Mouse (Mus musculus) gastrocnemius, postnatal 36 days (tissue): ENCODE measurements around the gene Kbtbd13. TPM values are rescaled to one million over a fixed set of nuclear protein-coding genes. Genes with fewer than 3 reads are reported as not detected.

Experiments used
- DNase-seq, 2 experiments: peaks; one replicate each; pipeline ENCODE4 v3.0.0; 2022
- intact Hi-C: fragments of 180-260 bp; cut with DNase I; formaldehyde crosslinking; loops from one replicate; pipeline ENCODE4 v1.15.1; 2025
- long read RNA-seq, 2 experiments: library from polyadenylated mRNA; stranded (forward); transcript quantifications; one replicate each; pipeline ENCODE4 v2.0.0; 2021
- total RNA-seq, 2 experiments: library from RNA; stranded (reverse); gene quantifications; 2 replicates each; pipeline ENCODE4 v1.2.3; 2021

Kbtbd13 gene
- total RNA-seq: 1 to 10 TPM; 6.7 to 8.9 TPM
- long read RNA-seq, experiment 1, transcript Kbtbd13-201 (1 exons, 2,969 nt): major isoform, 7 of 7 reads
- long read RNA-seq, experiment 1, partial matches to known transcripts: 0 of 7 reads
- long read RNA-seq, experiment 1, other reads (novel, unspliced or antisense): 0 of 7 reads
- long read RNA-seq, experiment 2, transcript Kbtbd13-201 (1 exons, 2,969 nt): major isoform, 17 of 17 reads
- long read RNA-seq, experiment 2, partial matches to known transcripts: 0 of 17 reads
- long read RNA-seq, experiment 2, other reads (novel, unspliced or antisense): 0 of 17 reads

DNA sequence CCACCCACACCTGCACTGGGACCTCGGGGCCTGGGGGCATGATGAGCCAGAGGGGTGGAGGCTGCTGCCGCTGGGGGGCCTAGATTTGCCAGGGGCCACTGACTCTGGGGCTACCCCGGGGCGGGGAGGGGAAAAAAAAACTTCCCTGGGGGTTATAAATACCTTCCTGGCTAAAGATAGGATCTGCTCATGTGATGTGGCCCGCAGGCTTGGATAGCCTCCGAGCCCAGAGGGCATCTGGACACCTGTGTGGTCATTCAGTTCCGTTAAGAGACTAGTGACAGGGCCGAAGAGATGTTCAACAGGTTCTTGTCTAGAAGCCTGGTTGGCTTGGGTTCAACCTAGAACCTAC lies at the start of gene Kbtbd13:
TSS of gene Kbtbd13 (minus strand) at position 40 of the 352 bp plus-strand sequence.
- intact Hi-C loops: no loop called here
- DNase-seq: peak in 1 of 2 experiments; percentile 39

DNA sequence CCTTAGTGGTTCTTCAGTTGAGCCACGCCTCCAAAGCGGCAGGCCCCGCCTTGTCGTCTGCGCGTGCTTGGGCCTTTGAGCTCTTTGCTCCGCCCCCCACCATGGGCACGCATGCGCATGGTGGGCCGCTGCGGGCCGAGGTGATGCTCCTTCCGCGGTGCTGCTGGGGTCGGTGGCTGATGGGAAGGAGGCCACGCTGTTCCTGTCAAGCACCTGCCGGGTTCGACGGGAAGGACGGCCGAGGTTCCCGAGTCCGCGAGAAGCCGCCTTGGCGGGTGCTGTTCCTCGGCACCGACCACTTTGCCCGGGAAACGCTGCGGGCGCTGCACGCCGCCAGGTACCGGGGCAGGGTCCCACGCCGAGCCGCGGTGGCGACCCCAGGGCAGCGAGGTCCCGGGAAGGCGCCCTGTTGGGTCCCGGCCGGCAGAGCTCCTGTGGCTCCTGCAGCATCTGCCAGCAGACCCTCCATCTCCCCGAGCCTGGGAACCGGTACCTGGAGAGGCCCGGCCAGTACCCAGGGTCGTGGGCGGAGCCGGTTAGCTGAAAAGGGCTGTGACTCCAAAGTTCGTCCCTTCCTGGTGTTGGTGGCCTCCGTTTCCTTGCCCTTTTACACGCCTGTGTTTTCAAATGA lies 44.3 kb upstream of the Kbtbd13 start, which contains the start of gene Mtfmt:
TSS of gene Mtfmt (plus strand) at position 112 of the 631 bp plus-strand sequence.
- intact Hi-C loops: loop anchor here (10.0 kb wide), 1 partner anchor 201 kb away; no protein-coding TSS in a partner anchor

DNA sequence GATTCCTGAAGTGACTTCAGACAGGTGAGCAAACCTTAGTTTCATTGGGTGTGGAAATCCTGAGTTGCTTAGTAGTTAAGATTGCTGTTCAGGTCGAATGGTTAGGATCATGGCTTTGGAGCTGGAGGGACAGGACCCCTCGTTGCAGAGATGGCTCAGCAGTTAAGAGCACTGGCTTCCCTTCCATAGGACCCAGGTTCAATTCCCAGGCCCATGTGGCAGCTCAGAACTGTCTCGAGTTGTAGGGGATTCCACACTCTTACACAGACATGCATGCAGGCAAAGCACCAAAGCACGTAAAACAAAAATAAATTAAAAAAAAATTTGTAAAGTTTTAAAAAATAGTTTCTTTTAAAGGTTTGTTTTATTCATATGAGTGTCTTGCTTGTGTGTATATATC lies 43.8 kb upstream of the Kbtbd13 start:
- intact Hi-C loops: loop anchor here (10.0 kb wide), 1 partner anchor 200 kb away; no protein-coding TSS in a partner anchor
- DNase-seq: no peak

More for the DNA sequence above, 44.3 kb upstream of the Kbtbd13 start, which contains the start of gene Mtfmt:
- DNase-seq: peak; percentile 90 to 93

DNA sequence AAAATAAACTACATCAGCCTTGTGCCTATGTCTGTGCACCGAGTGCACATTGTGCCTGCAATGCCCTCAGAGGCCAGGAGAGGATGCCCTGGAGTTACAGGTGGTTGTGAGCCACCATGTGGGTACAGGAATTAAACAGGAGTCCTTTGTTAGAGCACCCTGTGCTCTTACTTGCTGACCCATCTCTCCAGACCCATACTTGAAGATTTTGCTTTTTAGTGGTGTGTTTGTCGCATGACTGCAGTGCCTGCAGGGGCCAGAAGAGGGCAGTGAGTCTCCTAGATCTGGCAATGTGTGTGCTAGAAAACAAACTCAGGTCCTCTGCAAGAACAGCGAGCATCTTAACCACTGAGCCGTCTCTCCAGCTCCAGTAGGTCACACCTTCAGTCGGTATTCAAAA lies 42.7 kb upstream of the Kbtbd13 start:
- intact Hi-C loops: loop anchor here (10.0 kb wide), 1 partner anchor 199 kb away; no protein-coding TSS in a partner anchor
- peak in 1 of 2 experiments; percentile 40 for DNase-seq

DNA sequence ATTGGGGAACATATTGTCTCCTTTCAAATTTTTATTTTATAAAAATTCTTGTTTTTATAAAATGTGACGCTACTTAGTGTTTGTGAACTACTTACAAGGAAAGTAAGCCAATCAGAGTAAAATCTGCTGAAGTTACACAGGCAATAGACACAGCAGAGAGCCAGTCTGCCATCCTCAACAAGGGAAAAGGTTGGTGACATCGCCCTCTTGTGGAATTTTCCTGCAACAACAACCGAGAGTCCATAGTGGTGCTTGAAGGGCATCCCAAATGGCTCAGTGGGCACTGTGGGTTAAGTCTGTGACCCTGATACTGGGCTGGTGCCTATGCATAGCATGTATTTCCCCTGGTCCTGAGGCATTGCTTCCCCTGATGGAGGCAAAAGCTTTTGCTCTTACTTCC lies 40.8 kb upstream of the Kbtbd13 start:
- DNase-seq: peak; percentile 70 to 73
- intact Hi-C loops: loop anchor here (10.0 kb wide), 1 partner anchor 197 kb away; no protein-coding TSS in a partner anchor

DNA sequence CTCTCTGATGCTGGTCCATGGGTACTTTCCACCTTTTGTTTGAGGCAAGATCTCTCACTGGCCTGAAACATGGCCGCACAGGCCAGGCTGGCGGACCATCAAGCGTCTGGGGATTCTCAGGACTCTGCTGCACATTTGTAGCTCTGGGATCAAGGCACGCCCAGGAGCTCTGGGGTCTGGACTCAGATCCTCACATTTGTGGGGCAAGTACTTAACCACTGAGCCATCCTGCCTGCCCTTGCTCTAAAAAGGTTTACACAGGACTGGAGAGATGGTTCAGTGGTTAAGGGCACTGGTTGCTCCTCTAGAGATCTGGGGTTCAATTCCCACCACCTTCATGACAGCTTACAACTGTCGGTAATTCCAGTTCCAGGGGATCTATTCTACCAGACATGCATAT lies 39.5 kb upstream of the Kbtbd13 start:
- DNase-seq: no peak
- intact Hi-C loops: loop anchor here (2.0 to 10.0 kb wide), 3 partner anchors 38 to 196 kb away; no protein-coding TSS in a partner anchor

GRCm38 (mm10) chr9:65430401-65430800 lies 38.9 kb upstream of the Kbtbd13 start:
- no peak for DNase-seq
- intact Hi-C loops: loop anchor here (2.0 to 10.0 kb wide), 3 partner anchors 38 to 196 kb away; no protein-coding TSS in a partner anchor

- DNase-seq: no peak
- intact Hi-C loops: no loop called here
These were observed 36.6 kb upstream of the Kbtbd13 start for GRCm38 (mm10) chr9:65428003-65428402.

- DNase-seq: no peak
- intact Hi-C loops: no loop called here
These were observed 36.1 kb upstream of the Kbtbd13 start for GRCm38 (mm10) chr9:65427511-65427910.

DNA sequence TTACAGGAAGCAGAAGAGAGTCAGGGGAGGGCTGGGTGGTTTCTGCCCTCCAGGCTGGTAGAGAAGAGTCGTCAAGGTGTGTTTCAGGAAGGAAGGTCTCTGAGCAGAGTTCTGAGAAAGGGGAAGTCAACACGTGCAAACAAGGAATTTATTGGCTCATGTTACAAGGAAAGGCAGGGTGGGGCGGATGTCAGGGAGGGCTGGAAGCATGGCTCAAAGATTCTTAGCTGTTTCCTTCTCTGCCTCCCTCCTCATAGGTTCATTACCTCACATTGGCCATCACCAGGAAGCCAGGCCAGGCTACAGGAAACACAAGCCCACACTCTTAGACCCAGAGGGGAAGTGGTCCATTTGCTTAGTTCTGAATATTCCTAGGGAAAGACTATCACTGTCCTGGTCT lies 32.9 kb upstream of the Kbtbd13 start:
- intact Hi-C loops: no loop called here
- no peak for DNase-seq

DNA sequence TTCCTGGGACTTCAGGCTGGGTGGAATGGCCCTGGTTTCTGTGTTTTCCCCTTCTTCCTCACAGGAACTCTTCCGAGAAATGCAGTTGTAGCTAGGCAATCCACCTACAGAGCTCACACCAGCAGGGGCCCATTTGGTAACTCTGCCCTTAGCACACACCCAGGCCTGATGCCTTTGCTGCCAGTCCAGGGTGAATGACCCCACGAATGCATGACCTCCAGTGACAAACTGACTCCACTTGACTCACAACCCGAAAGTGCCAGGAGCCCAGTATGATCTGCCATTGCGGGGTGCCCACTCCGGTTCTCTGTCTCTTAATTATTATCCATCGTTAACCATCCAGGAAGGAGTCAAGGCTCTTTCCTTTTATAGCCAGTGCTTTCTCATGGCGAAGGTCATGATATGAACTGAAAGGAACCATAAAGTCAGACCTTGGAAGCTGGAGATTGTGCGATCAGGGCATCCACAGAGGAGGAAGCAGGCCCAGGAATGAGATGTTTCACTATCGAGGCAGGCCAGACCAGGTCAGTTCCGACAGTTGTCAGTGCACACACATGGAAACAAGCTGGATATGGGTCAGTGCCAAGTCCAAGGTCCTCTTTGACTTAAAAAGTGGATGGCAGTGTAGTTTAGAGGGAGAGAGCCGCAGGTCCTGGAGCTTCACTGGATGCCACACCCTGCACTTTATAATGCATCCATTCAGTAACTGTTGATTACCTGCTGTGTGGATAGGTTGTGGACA lies 31.5 kb upstream of the Kbtbd13 start, which contains the start of gene Slc51b:
TSS of gene Slc51b (minus strand) at position 196 of the 742 bp plus-strand sequence.
- intact Hi-C loops: no loop called here
- no peak for DNase-seq

- intact Hi-C loops: no loop called here
These were observed 28.2 kb upstream of the Kbtbd13 start for GRCm38 (mm10) chr9:65419633-65420032.

GRCm38 (mm10) chr9:65417738-65418137 lies 26.3 kb upstream of the Kbtbd13 start:
- intact Hi-C loops: no loop called here

More at GRCm38 (mm10) chr9:65419633-65420032, 28.2 kb upstream of the Kbtbd13 start:
- DNase-seq: no peak

GRCm38 (mm10) chr9:65411326-65411725 lies 19.9 kb upstream of the Kbtbd13 start:
- intact Hi-C loops: no loop called here
- DNase-seq: no peak

More at GRCm38 (mm10) chr9:65417738-65418137, 26.3 kb upstream of the Kbtbd13 start:
- DNase-seq: no peak

GRCm38 (mm10) chr9:65410378-65410777 lies 18.9 kb upstream of the Kbtbd13 start:
- intact Hi-C loops: no loop called here

GRCm38 (mm10) chr9:65408871-65409295 lies 17.4 kb upstream of the Kbtbd13 start:
- intact Hi-C loops: no loop called here
- peak in 1 of 2 experiments; percentile 32 for DNase-seq

More at GRCm38 (mm10) chr9:65410378-65410777, 18.9 kb upstream of the Kbtbd13 start:
- no peak for DNase-seq

GRCm38 (mm10) chr9:65407861-65408260 lies 16.4 kb upstream of the Kbtbd13 start:
- DNase-seq: no peak
- intact Hi-C loops: no loop called here

DNA sequence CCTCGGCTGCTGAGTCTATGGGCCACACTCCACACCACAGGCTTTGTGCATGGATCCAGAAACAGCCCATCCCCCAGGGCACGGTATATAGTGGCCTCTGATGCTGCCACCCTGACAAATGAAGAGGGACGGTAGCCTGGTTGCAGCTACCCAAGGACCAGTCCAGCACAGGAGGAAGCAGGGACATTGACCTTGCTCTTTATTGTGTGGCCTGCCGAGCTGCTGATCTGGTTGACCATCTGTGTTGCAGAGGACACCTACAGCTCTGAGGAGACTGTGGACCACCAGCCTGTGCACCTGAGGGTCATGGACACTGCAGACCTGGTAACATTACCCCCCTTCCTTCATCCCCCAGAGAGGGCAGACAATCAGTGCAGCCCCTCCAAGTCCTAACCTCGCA lies 15.9 kb upstream of the Kbtbd13 start:
- no peak for DNase-seq
- intact Hi-C loops: no loop called here

GRCm38 (mm10) chr9:65405184-65405449 lies 13.7 kb upstream of the Kbtbd13 start:
- no peak for DNase-seq
- intact Hi-C loops: no loop called here

DNA sequence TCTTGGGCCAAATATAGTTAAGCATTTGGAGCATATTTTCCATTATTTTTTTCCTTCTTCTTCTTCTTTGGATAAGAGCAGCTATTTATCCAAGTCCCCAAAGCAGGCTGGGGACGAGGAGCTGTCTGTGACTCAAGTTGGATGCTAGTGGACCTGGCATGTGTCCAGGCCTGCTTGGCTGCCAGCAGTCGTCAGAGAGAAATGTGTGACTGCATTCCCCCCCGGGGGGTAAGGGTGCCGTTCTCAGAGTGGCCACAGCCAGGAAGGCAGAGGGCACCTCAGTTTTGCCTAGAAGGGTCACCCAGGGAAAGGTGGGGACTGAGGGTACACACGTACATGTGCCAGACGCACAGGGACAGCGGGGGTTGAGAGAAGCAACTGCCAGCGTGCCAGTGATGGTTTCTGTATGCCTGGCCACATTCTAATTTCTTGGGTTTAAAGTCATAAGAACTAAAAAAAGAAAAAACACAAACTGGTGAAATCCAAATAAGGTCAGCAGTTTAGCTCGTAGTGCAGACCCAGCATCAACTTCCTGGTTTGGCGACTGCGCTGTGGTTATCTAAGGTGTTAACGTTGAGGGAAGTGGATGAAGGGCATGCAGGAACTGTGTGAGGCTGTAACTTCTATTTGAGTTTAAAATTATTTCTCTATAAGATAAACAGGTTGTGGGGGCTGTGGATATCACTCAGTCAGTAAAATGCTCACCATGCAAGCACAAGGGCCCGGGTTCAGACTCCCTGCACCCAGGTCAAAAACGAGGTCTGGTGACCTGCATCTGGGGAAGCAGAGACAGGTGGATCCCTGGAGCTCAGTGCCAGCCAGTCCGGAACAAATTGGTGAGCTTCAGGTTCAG lies 13.1 kb upstream of the Kbtbd13 start:
- DNase-seq: peak; percentile 81
- intact Hi-C loops: no loop called here
